11 mouse cellular contexts compared by ENCODE assay signal in the genomic region with DNA sequence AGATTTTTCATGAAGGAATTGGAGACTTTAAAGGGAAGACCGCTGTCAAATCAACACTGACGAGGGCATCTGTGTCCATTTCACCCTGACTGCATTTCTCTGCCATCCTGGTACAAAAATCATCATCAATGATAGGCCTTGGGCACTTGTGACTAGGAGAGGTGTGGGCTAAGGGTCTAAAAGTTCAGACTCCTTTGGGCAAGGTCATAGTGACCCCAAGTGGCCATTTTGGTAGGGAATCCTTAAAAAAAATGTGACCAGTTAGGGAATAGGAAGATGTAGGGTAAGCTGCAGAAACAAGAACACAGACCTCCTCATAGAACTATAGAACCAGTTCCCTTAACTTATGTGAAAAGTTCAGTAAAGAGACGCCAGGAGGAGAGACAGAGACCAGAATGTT.
DNase-seq lines count a peak whose midpoint lies in the region; ATAC-seq and TF ChIP-seq lines count a peak whose summit lies in the region.
"Had no signal": no experiment of that assay in that cellular context is flagged by ENCODE, and none has a peak within 500 bp of the region (broad histone marks: within the 10 kb centered on the region; RNA-seq: fewer than 3 reads in every experiment).

No protein-coding gene starts in this region.

- H3K36me3 ChIP-seq in liver, embryonic 14.5 days (replicated peaks; ENCODE audit: control insufficient read depth, insufficient read depth, low read depth), result no peaks in the 10 kb centered on the region
- no peaks in the 10 kb centered on the region for H3K36me3 ChIP-seq in midbrain, embryonic 14.5 days (ENCODE audit: control insufficient read depth, insufficient read depth, low read length)
- H3K36me3 ChIP-seq in neural tube, embryonic 15.5 days, result no peaks in the 10 kb centered on the region
- H3K36me3 ChIP-seq: limb, embryonic 13.5 days had no signal

- ATAC-seq in liver, embryonic 14.5 days (ENCODE audit: insufficient read depth), result no peak
- no peak for ATAC-seq in midbrain, embryonic 14.5 days (ENCODE audit: low FRiP score, low TSS enrichment)
- no peak for ATAC-seq in neural tube, embryonic 15.5 days (ENCODE audit: low FRiP score)

- no peak overlapping the region for H3K4me3 ChIP-seq in liver, embryonic 14.5 days (ENCODE audit: insufficient read depth in 1 of 2, low read depth in 2 of 2, low read length in 2 of 2)
- H3K4me3 ChIP-seq in midbrain, embryonic 14.5 days (replicated peaks; ENCODE audit: low read depth, low read length), result no peak overlapping the region
- H3K4me3 ChIP-seq in neural tube, embryonic 15.5 days (replicated peaks), result no peak overlapping the region
- H3K4me3 ChIP-seq: limb, embryonic 13.5 days had no signal

- no peaks in the 10 kb centered on the region for H3K27me3 ChIP-seq in liver, embryonic 14.5 days (ENCODE audit: control insufficient read depth, insufficient read depth, low read length)
- no peaks in the 10 kb centered on the region for H3K27me3 ChIP-seq in midbrain, embryonic 14.5 days (ENCODE audit: control insufficient read depth, insufficient read depth, low read length)
- no peaks in the 10 kb centered on the region for H3K27me3 ChIP-seq in neural tube, embryonic 15.5 days (replicated peaks)
- H3K27me3 ChIP-seq: limb, embryonic 13.5 days had no signal

- H3K9me3 ChIP-seq in liver, embryonic 14.5 days (ENCODE audit: control insufficient read depth, low read length), result no peaks in the 10 kb centered on the region
- no peaks in the 10 kb centered on the region for H3K9me3 ChIP-seq in midbrain, embryonic 14.5 days (ENCODE audit: control insufficient read depth, low read length)
- no peaks in the 10 kb centered on the region for H3K9me3 ChIP-seq in neural tube, embryonic 15.5 days (replicated peaks)
- H3K9me3 ChIP-seq: limb, embryonic 13.5 days had no signal

- WGBS in liver, embryonic 14.5 days (ENCODE audit: insufficient replicate concordance), result 41% methylated on average over 3 of the region's 3 CpGs
- WGBS in midbrain, embryonic 14.5 days, result 55% methylated on average over 3 of the region's 3 CpGs
- WGBS in neural tube, embryonic 15.5 days, result 66% methylated on average over 3 of the region's 3 CpGs

- H3K4me2 ChIP-seq in liver, embryonic 14.5 days (ENCODE audit: low read depth), result no peak overlapping the region
- no peak overlapping the region for H3K4me2 ChIP-seq in midbrain, embryonic 14.5 days (ENCODE audit: low read length)
- H3K4me2 ChIP-seq in neural tube, embryonic 15.5 days, result no peak overlapping the region
- H3K4me2 ChIP-seq: limb, embryonic 13.5 days had no signal

- peak; percentile 26 to 37 for DNase-seq in cerebellum, adult 18-20 months
- no peak for DNase-seq in cerebellum, adult 11-12 months
- no peak for DNase-seq in liver, embryonic 14.5 days (ENCODE audit: low read depth in 3 of 3, low spot score in 3 of 3)
- DNase-seq in liver, result no peak
- peak; percentile 11 for DNase-seq in cerebellum, adult 9-11 months
- DNase-seq in midbrain, embryonic 14.5 days, result peak; percentile 71
- no peak for DNase-seq in layer of hippocampus, postnatal 25 days (ENCODE audit: extremely low spot score in 1 of 2, low spot score in 1 of 2)
- DNase-seq: B cell, adult 2 months; kidney, postnatal 25 days had no signal

- no peaks in the 10 kb centered on the region for H3K4me1 ChIP-seq in liver, embryonic 14.5 days (replicated peaks; ENCODE audit: control insufficient read depth in 2 of 2, insufficient read depth in 2 of 2, low read length in 1 of 2)
- no peaks in the 10 kb centered on the region for H3K4me1 ChIP-seq in midbrain, embryonic 14.5 days (ENCODE audit: control insufficient read depth, insufficient read depth, low read length)
- no peaks in the 10 kb centered on the region for H3K4me1 ChIP-seq in neural tube, embryonic 15.5 days
- H3K4me1 ChIP-seq: limb, embryonic 13.5 days had no signal

- H3K9ac ChIP-seq in liver, embryonic 14.5 days (replicated peaks), result no peak overlapping the region
- no peak overlapping the region for H3K9ac ChIP-seq in midbrain, embryonic 14.5 days (replicated peaks; ENCODE audit: low read length)
- no peak overlapping the region for H3K9ac ChIP-seq in neural tube, embryonic 15.5 days (replicated peaks)
- H3K9ac ChIP-seq: limb, embryonic 13.5 days had no signal

- no peak overlapping the region for H3K27ac ChIP-seq in liver, embryonic 14.5 days
- H3K27ac ChIP-seq in midbrain, embryonic 14.5 days (replicated peaks; ENCODE audit: low read depth, low read length), result no peak overlapping the region
- H3K27ac ChIP-seq in neural tube, embryonic 15.5 days (replicated peaks), result no peak overlapping the region
- H3K27ac ChIP-seq: limb, embryonic 13.5 days had no signal

- TF ChIP-seq EP300 in liver, embryonic 14.5 days (IDR thresholded peaks at IDR 0.05; ENCODE audit: low read depth), result no peak

- TF ChIP-seq CTCF in liver, embryonic 14.5 days (IDR thresholded peaks at IDR 0.05; ENCODE audit: low read depth), result peak; percentile 11; the same call in 1 of the 2 replicates

Comparison
In these comparisons a context has a peak if more than half of its experiments do, and no peak if none do; other contexts are left out.
1. DNase-seq: peak in cerebellum, adult 18-20 months (2 of 2), cerebellum, adult 9-11 months (single experiment) and midbrain, embryonic 14.5 days (single experiment); none in cerebellum, adult 11-12 months (single experiment), liver, embryonic 14.5 days (0 of 3), liver (single experiment) and layer of hippocampus, postnatal 25 days (0 of 2).